Mouse (Mus musculus): ENCODE results near the gene Rbfox1.

DNA sequence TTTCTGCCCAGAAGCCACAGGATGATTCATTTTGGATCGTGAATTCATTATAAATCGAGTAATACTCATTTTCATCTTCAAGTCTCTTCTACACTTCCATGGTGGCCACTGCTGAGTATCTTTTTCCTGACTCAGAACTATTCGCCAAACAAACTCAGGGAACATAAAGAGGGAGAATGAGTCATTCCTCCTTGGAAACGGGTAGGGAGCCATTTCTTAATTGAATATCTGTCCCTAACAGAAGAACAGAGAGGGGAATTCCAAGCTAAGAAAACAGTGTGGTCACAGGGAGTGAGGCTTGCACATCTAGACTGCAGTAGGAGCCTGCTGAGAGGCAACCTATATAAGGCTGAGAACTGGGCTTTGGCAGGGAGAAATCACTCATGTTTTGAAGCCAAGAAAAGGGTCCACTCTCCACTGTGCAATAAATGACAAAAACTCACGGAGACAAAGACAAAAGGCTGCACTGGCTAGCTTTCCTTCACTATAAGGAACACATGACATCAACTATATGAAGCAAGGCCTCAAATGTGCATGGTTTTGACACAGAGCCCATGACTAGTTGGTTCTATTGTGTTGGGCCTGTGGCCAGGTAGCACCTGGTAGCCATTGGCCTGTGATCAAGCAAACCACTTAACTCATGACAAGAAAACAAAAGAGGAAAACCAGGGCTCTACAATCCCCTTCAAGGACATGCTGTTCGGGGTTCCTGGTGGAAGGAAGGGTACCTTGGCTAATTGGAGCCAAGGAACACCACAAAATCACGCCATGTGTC, 386.6 kb downstream of the Rbfox1 start:
- TF ChIP-seq MYOG (IDR thresholded peaks at IDR 0.05; ENCODE audit: control insufficient read depth, extremely low read depth, insufficient read length) (no peak), CTCF (IDR thresholded peaks at IDR 0.05; ENCODE audit: control insufficient read depth, insufficient read depth, insufficient read length) (no peak), MAX (IDR thresholded peaks at IDR 0.05) (no peak), MYOD1 (IDR thresholded peaks at IDR 0.05; ENCODE audit: control insufficient read depth, insufficient read length, low read depth) (no peak), USF1 (IDR thresholded peaks at IDR 0.05; ENCODE audit: low read depth) (no peak), FOSL1 (IDR thresholded peaks at IDR 0.05; ENCODE audit: insufficient read depth, low read length, poor library complexity, severe bottlenecking) (no peak)

Measured in C2C12 (cell line).